Mouse (Mus musculus): ENCODE results near the gene Arhgap20. TPM values are rescaled to one million over a fixed set of nuclear protein-coding genes. Genes with fewer than 3 reads are reported as not detected.

Arhgap20 gene
- polyA plus RNA-seq (2015; fragmentation: Nextera tagmentation; extraction: Ambion mirVana) = 3.3 and 3.6 TPM in 2 replicates

- WGBS = 0% methylated on average over 59 of the region's 77 CpGs
- H3K9ac ChIP-seq (replicated peaks; ENCODE audit: low read length) = peak within 1 kb of the TSS; percentile 75
- H3K4me3 ChIP-seq (ENCODE audit: low read length) = peak within 1 kb of the TSS; percentile 76
- H3K9me3 ChIP-seq (ENCODE audit: low read length) = no peaks in the 10 kb centered on the region
- ATAC-seq (ENCODE audit: low FRiP score, low TSS enrichment) = peak; percentile 95
- peak within 1 kb of the TSS; percentile 52; the same call in 1 of the 2 replicates for H3K27ac ChIP-seq (ENCODE audit: low read length)
- peak within 1 kb of the TSS; percentile 98 for H3K4me2 ChIP-seq (replicated peaks; ENCODE audit: low read depth, low read length)
- peaks cover 8% of the 10 kb centered on the region; the same call in 1 of the 2 replicates for H3K4me1 ChIP-seq (ENCODE audit: insufficient read depth, low read length)
- H3K27me3 ChIP-seq (ENCODE audit: insufficient read depth, low read length) = peaks cover 33% of the 10 kb centered on the region
- H3K36me3 ChIP-seq (ENCODE audit: insufficient read depth, low read length) = no peaks in the 10 kb centered on the region
These were observed at the start of gene Arhgap20 for GRCm38 (mm10) chr9:51764921-51765416. Arhgap20 (plus strand) TSS chr9:51765337.

GRCm38 (mm10) chr9:51718793-51719192 is 46.3 kb upstream of the Arhgap20 start:
- no peak for ATAC-seq (ENCODE audit: low FRiP score, low TSS enrichment)
- WGBS = 93% methylated on average over 3 of the region's 3 CpGs

GRCm38 (mm10) chr9:51727960-51728359 is 37.2 kb upstream of the Arhgap20 start:
- H3K9me3 ChIP-seq (ENCODE audit: low read length) = no peaks in the 10 kb centered on the region
- H3K4me1 ChIP-seq (ENCODE audit: insufficient read depth, low read length) = no peaks in the 10 kb centered on the region
- no peaks in the 10 kb centered on the region for H3K27me3 ChIP-seq (ENCODE audit: insufficient read depth, low read length)
- no peak overlapping the region for H3K9ac ChIP-seq (replicated peaks; ENCODE audit: low read length)
- no peak for ATAC-seq (ENCODE audit: low FRiP score, low TSS enrichment)
- H3K4me3 ChIP-seq (ENCODE audit: low read length) = no peak overlapping the region
- H3K4me2 ChIP-seq (replicated peaks; ENCODE audit: low read depth, low read length) = no peak overlapping the region
- 0 out of 2 replicates have a peak overlapping the region, but pooled peaks have one; percentile 20 for H3K27ac ChIP-seq (ENCODE audit: low read length)
- WGBS = 42% methylated on average over 6 of the region's 6 CpGs
- no peaks in the 10 kb centered on the region for H3K36me3 ChIP-seq (ENCODE audit: insufficient read depth, low read length)

More at GRCm38 (mm10) chr9:51718793-51719192, 46.3 kb upstream of the Arhgap20 start:
- Histone ChIP-seq H3K4me3 (ENCODE audit: low read length) (no peak overlapping the region), H3K4me1 (ENCODE audit: insufficient read depth, low read length) (no peaks in the 10 kb centered on the region), H3K36me3 (ENCODE audit: insufficient read depth, low read length) (no peaks in the 10 kb centered on the region), H3K27me3 (ENCODE audit: insufficient read depth, low read length) (no peaks in the 10 kb centered on the region), H3K9me3 (ENCODE audit: low read length) (no peaks in the 10 kb centered on the region), H3K4me2 (replicated peaks; ENCODE audit: low read depth, low read length) (no peak overlapping the region), H3K9ac (replicated peaks; ENCODE audit: low read length) (no peak overlapping the region), H3K27ac (ENCODE audit: low read length) (no peak overlapping the region)

GRCm38 (mm10) chr9:51735180-51736034 is 29.7 kb upstream of the Arhgap20 start:
- WGBS = 45% methylated on average over 9 of the region's 9 CpGs
- no peaks in the 10 kb centered on the region for H3K4me1 ChIP-seq (ENCODE audit: insufficient read depth, low read length)
- no peaks in the 10 kb centered on the region for H3K27me3 ChIP-seq (ENCODE audit: insufficient read depth, low read length)
- no peak overlapping the region for H3K4me3 ChIP-seq (ENCODE audit: low read length)
- H3K4me2 ChIP-seq (replicated peaks; ENCODE audit: low read depth, low read length) = no peak overlapping the region
- no peak overlapping the region for H3K27ac ChIP-seq (ENCODE audit: low read length)
- ATAC-seq (ENCODE audit: low FRiP score, low TSS enrichment) = no peak
- no peak overlapping the region for H3K9ac ChIP-seq (replicated peaks; ENCODE audit: low read length)
- no peaks in the 10 kb centered on the region for H3K36me3 ChIP-seq (ENCODE audit: insufficient read depth, low read length)
- H3K9me3 ChIP-seq (ENCODE audit: low read length) = no peaks in the 10 kb centered on the region

GRCm38 (mm10) chr9:51736750-51737368 is 28.3 kb upstream of the Arhgap20 start:
- ATAC-seq (ENCODE audit: low FRiP score, low TSS enrichment) = no peak
- H3K4me1 ChIP-seq (ENCODE audit: insufficient read depth, low read length) = no peaks in the 10 kb centered on the region
- WGBS = 70% methylated on average over 5 of the region's 5 CpGs
- no peaks in the 10 kb centered on the region for H3K27me3 ChIP-seq (ENCODE audit: insufficient read depth, low read length)
- H3K4me3 ChIP-seq (ENCODE audit: low read length) = no peak overlapping the region
- H3K27ac ChIP-seq (ENCODE audit: low read length) = no peak overlapping the region
- H3K4me2 ChIP-seq (replicated peaks; ENCODE audit: low read depth, low read length) = no peak overlapping the region
- H3K36me3 ChIP-seq (ENCODE audit: insufficient read depth, low read length) = no peaks in the 10 kb centered on the region
- no peaks in the 10 kb centered on the region for H3K9me3 ChIP-seq (ENCODE audit: low read length)
- H3K9ac ChIP-seq (replicated peaks; ENCODE audit: low read length) = no peak overlapping the region

GRCm38 (mm10) chr9:51738349-51738748 is 26.8 kb upstream of the Arhgap20 start:
- 89% methylated on average over 9 of the region's 9 CpGs for WGBS

GRCm38 (mm10) chr9:51739826-51740225 is 25.3 kb upstream of the Arhgap20 start:
- no peak for ATAC-seq (ENCODE audit: low FRiP score, low TSS enrichment)
- 91% methylated on average over 4 of the region's 4 CpGs for WGBS
- no peak overlapping the region for H3K9ac ChIP-seq (replicated peaks; ENCODE audit: low read length)
- no peaks in the 10 kb centered on the region for H3K27me3 ChIP-seq (ENCODE audit: insufficient read depth, low read length)
- H3K4me2 ChIP-seq (replicated peaks; ENCODE audit: low read depth, low read length) = no peak overlapping the region
- H3K9me3 ChIP-seq (ENCODE audit: low read length) = no peaks in the 10 kb centered on the region
- no peak overlapping the region for H3K27ac ChIP-seq (ENCODE audit: low read length)
- H3K4me3 ChIP-seq (ENCODE audit: low read length) = no peak overlapping the region
- H3K4me1 ChIP-seq (ENCODE audit: insufficient read depth, low read length) = no peaks in the 10 kb centered on the region
- no peaks in the 10 kb centered on the region for H3K36me3 ChIP-seq (ENCODE audit: insufficient read depth, low read length)

More at GRCm38 (mm10) chr9:51738349-51738748, 26.8 kb upstream of the Arhgap20 start:
- Histone ChIP-seq H3K4me1 (ENCODE audit: insufficient read depth, low read length) (no peaks in the 10 kb centered on the region), H3K4me2 (replicated peaks; ENCODE audit: low read depth, low read length) (no peak overlapping the region), H3K9me3 (ENCODE audit: low read length) (no peaks in the 10 kb centered on the region), H3K27ac (ENCODE audit: low read length) (no peak overlapping the region), H3K36me3 (ENCODE audit: insufficient read depth, low read length) (no peaks in the 10 kb centered on the region), H3K9ac (replicated peaks; ENCODE audit: low read length) (no peak overlapping the region), H3K4me3 (ENCODE audit: low read length) (no peak overlapping the region), H3K27me3 (ENCODE audit: insufficient read depth, low read length) (no peaks in the 10 kb centered on the region)
- no peak for ATAC-seq (ENCODE audit: low FRiP score, low TSS enrichment)

- no peak for ATAC-seq (ENCODE audit: low FRiP score, low TSS enrichment)
- Histone ChIP-seq H3K4me3 (ENCODE audit: low read length) (no peak overlapping the region), H3K36me3 (ENCODE audit: insufficient read depth, low read length) (no peaks in the 10 kb centered on the region), H3K9me3 (ENCODE audit: low read length) (no peaks in the 10 kb centered on the region), H3K27ac (ENCODE audit: low read length) (no peak overlapping the region), H3K27me3 (ENCODE audit: insufficient read depth, low read length) (no peaks in the 10 kb centered on the region), H3K9ac (replicated peaks; ENCODE audit: low read length) (no peak overlapping the region), H3K4me2 (replicated peaks; ENCODE audit: low read depth, low read length) (0 out of 2 replicates have a peak overlapping the region, but pooled peaks have one; percentile 23), H3K4me1 (ENCODE audit: insufficient read depth, low read length) (peaks cover 8% of the 10 kb centered on the region; the same call in 1 of the 2 replicates)
- WGBS = 33% methylated on average over 4 of the region's 4 CpGs
These were observed 15.0 kb upstream of the Arhgap20 start for GRCm38 (mm10) chr9:51750144-51750543.

GRCm38 (mm10) chr9:51761003-51761402 is 4.1 kb upstream of the Arhgap20 start:
- Histone ChIP-seq H3K27me3 (ENCODE audit: insufficient read depth, low read length) (peaks cover 21% of the 10 kb centered on the region), H3K4me2 (replicated peaks; ENCODE audit: low read depth, low read length) (no peak overlapping the region), H3K27ac (ENCODE audit: low read length) (no peak overlapping the region), H3K36me3 (ENCODE audit: insufficient read depth, low read length) (no peaks in the 10 kb centered on the region), H3K9ac (replicated peaks; ENCODE audit: low read length) (no peak overlapping the region), H3K4me1 (ENCODE audit: insufficient read depth, low read length) (peaks cover 6% of the 10 kb centered on the region; the same call in 1 of the 2 replicates), H3K9me3 (ENCODE audit: low read length) (no peaks in the 10 kb centered on the region), H3K4me3 (ENCODE audit: low read length) (no peak overlapping the region)
- 44% methylated on average over 2 of the region's 2 CpGs for WGBS
- no peak for ATAC-seq (ENCODE audit: low FRiP score, low TSS enrichment)

Data from kidney, embryonic 16.5 days (tissue).